Mouse (Mus musculus) hindbrain, postnatal 0 days (tissue): ENCODE results near the gene Mark3. TPM values are rescaled to one million over a fixed set of nuclear protein-coding genes. Genes with fewer than 3 reads are reported as not detected.

Experiments used
- ATAC-seq: fragments of 200-750 bp; cut with Nextera tagmentation; 2 replicates; pipeline ENCODE4 v1.8.0; 2017; ENCODE audit warnings: mild to moderate bottlenecking, moderate TSS enrichment, moderate library complexity
- DNase-seq: peaks from one replicate; pipeline ENCODE4 v3.0.0-alpha.2; 2015; ENCODE audit warnings: low spot score
- H3K27ac ChIP-seq: fragments of 300-500 bp; sonication (generic); 2 replicates; pipeline ENCODE4 v1.5.1; 2014; ENCODE audit warnings: mild to moderate bottlenecking
- H3K27me3 ChIP-seq: fragments of 300-500 bp; sonication (generic); 2 replicates; pipeline ENCODE4 v1.6.1; 2014; ENCODE audit warnings: low read length, mixed read lengths; ENCODE audit not compliant: insufficient read depth
- H3K36me3 ChIP-seq: fragments of 300-500 bp; sonication (generic); 2 replicates; pipeline ENCODE4 v1.6.1; 2014; ENCODE audit warnings: low read length, mixed read lengths; ENCODE audit not compliant: insufficient read depth
- H3K4me1 ChIP-seq: fragments of 300-500 bp; sonication (generic); 2 replicates; pipeline ENCODE4 v1.6.1; 2014; ENCODE audit warnings: antibody characterized with exemption, low read length, mixed read lengths; ENCODE audit not compliant: insufficient read depth
- H3K4me2 ChIP-seq: fragments of 300-500 bp; sonication (generic); 2 replicates; pipeline ENCODE4 v1.6.1; 2014; ENCODE audit warnings: low read depth, mild to moderate bottlenecking, low read length, moderate library complexity, mixed read lengths
- H3K4me3 ChIP-seq: fragments of 300-500 bp; sonication (generic); 2 replicates; pipeline ENCODE4 v1.5.1; 2014; ENCODE audit warnings: low read length
- H3K9ac ChIP-seq: fragments of 300-500 bp; sonication (generic); replicated peaks from 2 replicates; pipeline ENCODE4 v1.6.1; 2014; ENCODE audit warnings: mild to moderate bottlenecking, low read length, moderate library complexity, mixed read lengths
- H3K9me3 ChIP-seq: fragments of 300-500 bp; sonication (generic); 2 replicates; pipeline ENCODE4 v1.6.1; 2016; ENCODE audit warnings: low read length, mixed read lengths
- CTCF ChIP-seq: IDR thresholded peaks from 2 replicates; pipeline ENCODE4 v1.5.1; 2016; ENCODE audit warnings: antibody characterized with exemption, control low read depth, low read depth
- WGBS: fragments of 180-500 bp; shearing (Covaris S2); extraction: QIAGEN DNeasy Blood & Tissue Kit; methylation state at CpG from one replicate; pipeline ENCODE4 v1.1.7; 2014; 5-methylcytosine and 5-hydroxymethylcytosine counted together
- polyA plus RNA-seq: library from polyadenylated mRNA; unstranded; fragments of >200 nt; fragmentation: Nextera tagmentation; extraction: Ambion mirVana; gene quantifications from 2 replicates; pipeline ENCODE4 v1.2.1, GENCODE M21; 2015
- total RNA-seq: library from RNA; depleted of rRNA; stranded (reverse); fragments of >200 nt; gene quantifications from 2 replicates; pipeline ENCODE4 v1.2.3, GENCODE M21; 2014

The Mark3 gene
- total and polyA plus RNA-seq, 2 experiments from 2014 or later: 41.0 to 116 TPM

DNA sequence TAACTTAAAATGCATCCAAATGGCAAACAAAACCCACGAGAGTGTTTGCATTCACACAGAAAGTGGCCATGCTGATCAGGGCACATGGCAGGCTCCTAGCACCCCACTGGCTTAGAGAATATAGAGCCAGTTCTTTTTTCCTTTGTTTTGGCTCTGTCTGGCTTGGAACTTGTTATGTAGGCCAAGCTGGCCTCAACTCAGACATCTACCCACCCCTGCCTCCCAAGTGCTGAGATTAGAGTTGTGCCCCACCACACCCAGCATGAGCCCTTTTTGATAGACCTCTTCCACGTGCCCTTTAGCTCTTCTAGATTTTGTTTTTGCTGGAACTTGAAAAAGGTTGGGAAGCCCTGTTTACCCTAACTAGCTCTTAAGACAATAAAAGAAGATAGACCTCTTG lies 19.5 kb downstream of the Mark3 start:
- no peak for ATAC-seq
- 43% methylated on average over 2 of the region's 2 CpGs for WGBS
- H3K9ac ChIP-seq: no peak overlapping the region

DNA sequence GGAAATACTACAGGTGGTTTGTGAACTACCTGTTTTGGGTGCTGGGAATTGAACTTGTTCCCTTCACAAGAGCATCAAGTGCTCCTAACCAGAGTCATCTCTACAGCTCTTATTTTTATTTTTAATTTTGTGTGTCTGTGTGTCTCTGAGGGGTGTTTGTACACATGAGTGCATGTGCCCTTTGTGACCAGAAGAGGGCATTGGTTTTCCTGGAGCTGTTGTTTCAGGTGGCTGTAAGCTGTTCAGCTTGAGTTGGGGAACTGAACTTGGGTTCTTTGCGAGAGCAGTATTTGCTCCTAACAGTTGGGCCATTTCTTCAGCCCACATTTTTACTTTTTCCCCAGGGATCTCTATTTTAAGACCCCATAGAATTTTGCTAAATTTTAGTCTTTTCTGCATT lies 23.0 kb downstream of the Mark3 start:
- ATAC-seq (no peak), DNase-seq (no peak)
- Histone ChIP-seq H3K27me3 (no peaks in the 10 kb centered on the region), H3K36me3 (peaks cover 21% of the 10 kb centered on the region; the same call in 1 of the 2 replicates), H3K4me1 (no peaks in the 10 kb centered on the region), H3K9me3 (no peaks in the 10 kb centered on the region), H3K9ac (no peak overlapping the region), H3K4me2 (no peak overlapping the region), H3K4me3 (no peak overlapping the region), H3K27ac (no peak overlapping the region)
- no peak; the same call in 1 of the 2 replicates for TF ChIP-seq CTCF
- 100% methylated on average over 1 of the region's 1 CpGs for WGBS

More for the DNA sequence above, 19.5 kb downstream of the Mark3 start:
- Histone ChIP-seq H3K4me1 (no peaks in the 10 kb centered on the region), H3K4me3 (no peak overlapping the region), H3K4me2 (no peak overlapping the region), H3K27me3 (no peaks in the 10 kb centered on the region), H3K27ac (no peak overlapping the region), H3K9me3 (no peaks in the 10 kb centered on the region), H3K36me3 (peaks cover 18% of the 10 kb centered on the region; the same call in 1 of the 2 replicates)
- no peak for DNase-seq
- TF ChIP-seq CTCF: no peak

DNA sequence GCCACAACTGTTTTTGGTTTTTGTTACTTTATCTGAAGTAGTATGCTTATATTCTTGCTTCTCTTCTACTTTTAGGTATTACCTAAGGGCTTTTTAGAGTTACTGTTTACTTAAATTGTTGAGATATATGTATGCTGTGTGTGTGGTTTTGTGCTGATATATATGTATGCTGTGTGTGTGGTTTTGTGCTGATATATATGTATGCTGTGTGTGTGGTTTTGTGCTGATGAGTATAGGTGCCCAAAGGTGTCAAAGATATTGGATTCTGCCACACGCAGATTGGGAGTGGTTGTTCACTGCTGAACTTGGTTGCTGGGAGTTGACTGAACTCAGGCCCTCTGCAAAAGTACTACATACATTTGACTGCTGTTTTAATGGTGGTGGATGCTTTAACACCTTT lies 24.6 kb downstream of the Mark3 start:
- no peak for TF ChIP-seq CTCF

DNA sequence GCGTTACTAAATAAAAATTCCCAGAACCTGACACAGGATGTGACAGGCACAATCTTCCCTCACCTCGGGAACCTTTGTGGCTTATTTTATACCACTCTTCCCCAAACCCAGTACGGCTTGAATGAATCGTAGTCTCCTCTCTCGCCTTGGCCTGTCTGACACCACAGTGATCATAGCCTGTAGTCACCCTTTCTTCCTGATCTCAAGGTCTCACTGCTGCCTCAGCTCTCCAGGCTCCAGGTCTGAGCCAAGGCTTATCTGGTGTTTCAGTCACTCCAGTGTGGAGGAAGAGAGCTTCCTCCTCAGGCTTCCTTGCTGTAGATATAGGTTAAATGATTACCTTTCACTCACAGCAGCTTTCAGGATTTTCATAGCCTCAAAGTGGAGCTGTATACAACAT lies 25.3 kb downstream of the Mark3 start:
- DNase-seq: no peak
- H3K4me2 ChIP-seq: no peak overlapping the region
- no peaks in the 10 kb centered on the region for H3K9me3 ChIP-seq
- no peak overlapping the region for H3K9ac ChIP-seq
- peaks cover 14% of the 10 kb centered on the region; the same call in 1 of the 2 replicates for H3K36me3 ChIP-seq
- no peak overlapping the region for H3K4me3 ChIP-seq
- H3K27ac ChIP-seq: no peak overlapping the region
- H3K4me1 ChIP-seq: no peaks in the 10 kb centered on the region
- TF ChIP-seq CTCF: no peak
- ATAC-seq: no peak
- no peaks in the 10 kb centered on the region for H3K27me3 ChIP-seq
- WGBS: 96% methylated on average over 5 of the region's 5 CpGs

More for the DNA sequence above, 24.6 kb downstream of the Mark3 start:
- H3K4me2 ChIP-seq: no peak overlapping the region
- no peak overlapping the region for H3K4me3 ChIP-seq
- WGBS: 100% methylated on average over 1 of the region's 1 CpGs
- H3K9ac ChIP-seq: no peak overlapping the region
- no peak overlapping the region for H3K27ac ChIP-seq
- no peaks in the 10 kb centered on the region for H3K27me3 ChIP-seq
- ATAC-seq (no peak), DNase-seq (no peak)
- H3K9me3 ChIP-seq: no peaks in the 10 kb centered on the region
- H3K36me3 ChIP-seq: peaks cover 14% of the 10 kb centered on the region; the same call in 1 of the 2 replicates
- H3K4me1 ChIP-seq: no peaks in the 10 kb centered on the region

DNA sequence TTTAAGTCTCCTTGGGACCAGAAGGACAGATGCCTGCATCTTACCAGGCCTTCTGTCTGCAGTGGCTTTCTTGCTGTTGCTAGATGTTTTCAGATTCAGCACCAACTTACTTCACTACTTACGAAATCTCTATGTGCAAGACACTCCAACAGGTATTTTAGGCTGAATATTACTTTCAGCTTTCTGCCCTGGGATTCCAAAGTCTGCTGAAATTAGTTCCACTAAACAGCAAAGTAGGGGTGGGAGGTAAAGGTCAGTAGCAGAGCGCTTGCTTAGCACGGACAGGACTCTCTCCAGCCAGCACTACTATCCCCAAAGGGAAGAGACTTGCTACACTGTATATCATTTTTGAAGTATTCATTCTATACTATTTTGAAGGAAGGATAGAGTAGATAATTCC lies 29.5 kb downstream of the Mark3 start:
- TF ChIP-seq CTCF: no peak
- ATAC-seq (no peak), DNase-seq (no peak)
- Histone ChIP-seq H3K27me3 (no peaks in the 10 kb centered on the region), H3K4me3 (no peak overlapping the region), H3K9me3 (no peaks in the 10 kb centered on the region), H3K36me3 (0 out of 2 replicates have a peak, but pooled peaks cover 7% of the 10 kb centered on the region), H3K4me2 (no peak overlapping the region), H3K9ac (no peak overlapping the region), H3K4me1 (no peaks in the 10 kb centered on the region), H3K27ac (no peak overlapping the region)
- 86% methylated on average over 3 of the region's 3 CpGs for WGBS

DNA sequence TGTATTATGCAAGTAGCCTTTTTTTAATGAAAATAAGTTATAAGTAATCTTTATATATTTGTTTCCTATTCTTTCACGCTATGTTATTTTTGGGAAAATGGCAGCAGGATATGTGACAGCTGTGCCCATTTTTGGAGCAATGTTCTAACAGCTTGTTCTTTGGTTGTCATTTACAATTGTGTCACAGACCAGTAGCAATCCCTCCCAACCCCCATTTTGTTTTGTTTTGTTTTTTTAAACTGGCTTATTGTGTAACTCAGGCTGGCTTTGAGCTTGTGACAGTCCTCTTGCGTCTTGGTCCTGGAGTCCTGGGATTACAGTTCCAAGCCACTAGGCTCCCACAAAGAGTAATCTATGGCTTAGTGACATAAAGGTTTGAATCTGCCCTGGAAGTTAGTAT lies 31.3 kb downstream of the Mark3 start:
- WGBS: 87% methylated on average over 2 of the region's 2 CpGs
- Histone ChIP-seq H3K27me3 (no peaks in the 10 kb centered on the region), H3K4me2 (no peak overlapping the region), H3K4me3 (no peak overlapping the region), H3K27ac (no peak overlapping the region), H3K9ac (no peak overlapping the region), H3K36me3 (0 out of 2 replicates have a peak, but pooled peaks cover 4% of the 10 kb centered on the region), H3K4me1 (no peaks in the 10 kb centered on the region), H3K9me3 (no peaks in the 10 kb centered on the region)
- no peak for TF ChIP-seq CTCF
- no peak for DNase-seq
- ATAC-seq: no peak

DNA sequence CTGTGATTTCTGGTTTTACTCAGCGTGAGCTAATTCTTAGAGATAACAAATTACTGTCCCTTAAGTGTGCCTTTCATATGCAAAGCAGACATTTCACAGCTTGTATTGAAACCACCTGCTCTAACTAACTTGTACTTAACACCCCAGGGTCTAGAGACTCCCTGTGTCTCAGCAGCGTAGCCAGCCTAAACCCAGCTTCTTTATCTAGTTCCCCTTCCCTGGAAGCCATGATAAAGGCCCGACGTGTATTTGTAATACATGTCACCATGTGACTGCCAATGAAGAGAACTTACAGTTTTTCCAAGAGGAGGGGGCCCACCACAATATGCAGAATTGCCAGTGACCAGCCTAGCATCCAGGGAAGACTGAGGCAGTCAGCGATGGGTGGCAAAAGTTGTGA lies 33.7 kb downstream of the Mark3 start:
- Histone ChIP-seq H3K4me1 (no peaks in the 10 kb centered on the region), H3K36me3 (peaks cover 10% of the 10 kb centered on the region; the same call in 1 of the 2 replicates), H3K4me2 (no peak overlapping the region), H3K9me3 (no peaks in the 10 kb centered on the region), H3K27ac (no peak overlapping the region; the same call in 1 of the 2 replicates), H3K9ac (no peak overlapping the region), H3K4me3 (no peak overlapping the region), H3K27me3 (no peaks in the 10 kb centered on the region)
- 40% methylated on average over 5 of the region's 5 CpGs for WGBS
- DNase-seq (no peak), ATAC-seq (no peak)
- no peak for TF ChIP-seq CTCF
